Mouse (Mus musculus) megakaryocyte progenitor cell, adult 5-6 weeks (primary cell): ENCODE results near the gene Arrb1. TPM values are rescaled to one million over a fixed set of nuclear protein-coding genes. Genes with fewer than 3 reads are reported as not detected.

ENCODE experiments used
- ATAC-seq: replicated peaks from 2 replicates; pipeline ENCODE4 v1.8.0; 2016; ENCODE audit warnings: mild to moderate bottlenecking, moderate TSS enrichment, inconsistent platforms; ENCODE audit not compliant: poor library complexity
- total RNA-seq, 2 experiments: library from RNA; stranded (forward) in 1 of 2; stranded (reverse) in 1 of 2; fragments of 157-497, 149-512 nt in 1 of 2; fragments of 200-1000 nt in 1 of 2; gene quantifications; 2 replicates each; pipeline versions ENCODE4 v1.2.3 to v1.2.4; 2015 to 2017

The Arrb1 gene
- total RNA-seq (2015), result 23.5 and 24.1 TPM in 2 replicates
- 48.2 and 49.2 TPM in 2 replicates for total RNA-seq (2017)

GRCm38 (mm10) chr7:99534901-99535735 is at the start of gene Arrb1:
Arrb1 (plus strand) TSS chr7:99535466.
- peak; percentile 72 for ATAC-seq

DNA sequence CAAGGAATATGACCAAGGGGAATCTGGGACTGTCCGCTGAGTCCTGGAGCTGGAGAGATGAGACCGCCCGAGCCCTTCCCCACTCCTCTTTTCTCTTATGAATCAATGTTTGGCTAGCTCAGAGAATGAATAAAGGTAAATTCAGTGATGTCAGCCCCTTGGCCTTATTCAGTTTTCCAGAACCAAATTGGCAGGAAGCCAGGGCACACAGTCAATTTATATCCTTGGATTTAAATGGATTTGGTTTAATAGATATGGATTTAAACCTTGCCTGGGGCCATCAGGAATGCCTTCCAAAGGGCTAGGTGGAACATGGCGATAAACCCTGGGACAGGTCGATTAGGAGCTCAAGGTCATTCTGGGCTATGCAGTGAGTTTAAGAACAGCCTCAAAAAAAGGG is 45.6 kb upstream of the Arrb1 start:
- no peak for ATAC-seq

GRCm38 (mm10) chr7:99499128-99499527 is 36.1 kb upstream of the Arrb1 start:
- ATAC-seq, result no peak

GRCm38 (mm10) chr7:99500201-99500600 is 35.1 kb upstream of the Arrb1 start:
- peak; percentile 99 for ATAC-seq

- no peak for ATAC-seq
Observed at GRCm38 (mm10) chr7:99500655-99501054, 34.6 kb upstream of the Arrb1 start.

GRCm38 (mm10) chr7:99501148-99501547 is 34.1 kb upstream of the Arrb1 start:
- no peak for ATAC-seq

- no peak for ATAC-seq
Observed at GRCm38 (mm10) chr7:99504556-99504955, 30.7 kb upstream of the Arrb1 start.

GRCm38 (mm10) chr7:99508187-99508586 is 27.1 kb upstream of the Arrb1 start:
- ATAC-seq, result peak; percentile 73

GRCm38 (mm10) chr7:99510087-99510501 is 25.2 kb upstream of the Arrb1 start:
- ATAC-seq, result peak; percentile 56

DNA sequence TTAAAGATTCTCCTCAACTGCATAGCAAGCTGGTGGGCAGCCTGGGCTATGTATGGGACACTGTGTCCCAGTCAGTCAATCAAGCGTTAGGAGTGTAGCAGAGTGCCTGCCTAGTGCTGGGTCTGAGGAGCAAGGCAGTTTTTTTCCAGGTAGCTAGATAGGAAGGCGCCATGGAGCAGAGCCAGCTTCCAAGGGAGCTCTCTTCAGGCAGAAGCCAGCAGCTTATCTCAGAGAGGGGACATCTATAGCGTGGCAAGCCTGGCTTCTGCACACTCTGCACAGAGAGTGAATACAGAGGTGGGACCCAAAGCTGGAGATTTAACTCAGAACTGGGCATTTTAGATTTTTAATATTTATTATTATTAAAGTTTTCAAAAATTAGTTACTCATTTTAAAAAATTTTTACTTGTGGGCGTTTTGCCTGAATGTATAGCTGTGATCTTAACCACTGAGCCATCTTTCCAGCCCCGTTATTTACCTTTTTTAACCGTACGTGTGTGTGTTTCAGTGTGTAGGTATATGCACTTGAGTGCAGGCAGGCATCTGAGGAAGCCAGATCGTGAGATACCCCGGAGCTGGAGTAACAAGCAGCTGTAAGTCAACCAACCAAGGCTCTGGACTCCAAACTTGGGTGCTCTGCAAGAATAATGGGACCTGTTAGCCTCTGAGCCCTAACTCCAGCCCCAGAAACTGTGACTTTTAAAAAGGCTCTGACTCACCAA is 19.0 kb upstream of the Arrb1 start:
- ATAC-seq, result peak; percentile 55

DNA sequence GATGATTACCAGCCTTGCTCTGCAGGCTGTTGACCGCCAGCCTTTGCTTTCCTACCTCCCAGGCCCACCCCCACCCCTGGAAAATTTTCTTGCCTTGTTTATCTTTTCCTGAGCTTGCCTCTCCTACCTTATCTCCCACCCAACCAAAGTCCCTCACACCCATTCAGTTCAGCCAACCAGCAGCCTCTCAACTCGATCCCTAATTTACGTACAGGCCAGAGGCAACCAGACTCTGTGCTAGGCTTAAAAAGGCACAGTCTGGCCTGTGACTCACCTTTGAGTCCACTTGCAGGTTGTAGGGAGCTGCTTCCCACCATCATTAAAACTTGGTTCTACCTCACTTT is 18.5 kb upstream of the Arrb1 start:
- peak; percentile 61 for ATAC-seq

- no peak for ATAC-seq
Observed at GRCm38 (mm10) chr7:99518954-99519644, 16.2 kb upstream of the Arrb1 start.

- no peak for ATAC-seq
Observed at GRCm38 (mm10) chr7:99523121-99523520, 12.1 kb upstream of the Arrb1 start.

DNA sequence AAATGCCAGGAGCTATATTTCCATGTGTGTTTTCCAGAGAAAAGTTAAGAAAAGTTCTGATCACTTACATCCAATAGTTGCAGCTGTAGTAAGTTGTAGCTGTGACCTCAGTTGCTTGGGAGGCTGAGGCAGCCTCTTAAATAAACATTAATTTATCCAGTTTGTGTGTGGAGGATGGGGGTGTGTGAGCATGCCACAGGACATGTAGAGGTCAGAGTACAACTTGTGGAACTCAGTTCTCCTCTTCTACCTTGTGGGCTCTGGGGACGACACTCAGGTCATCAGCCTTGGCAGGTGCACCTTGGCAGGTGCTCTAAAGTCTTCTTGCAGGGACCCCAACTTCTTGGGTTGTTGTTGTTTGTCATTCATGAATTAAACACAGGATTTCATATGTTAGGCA is 11.4 kb upstream of the Arrb1 start:
- no peak for ATAC-seq

GRCm38 (mm10) chr7:99528547-99528946 is 6.7 kb upstream of the Arrb1 start:
- no peak for ATAC-seq

- ATAC-seq, result no peak
Observed at GRCm38 (mm10) chr7:99529410-99529809, 5.9 kb upstream of the Arrb1 start.

- no peak for ATAC-seq
Observed at GRCm38 (mm10) chr7:99531408-99531970, 3.8 kb upstream of the Arrb1 start.

GRCm38 (mm10) chr7:99532526-99532925 is 2.7 kb upstream of the Arrb1 start:
- no peak for ATAC-seq

GRCm38 (mm10) chr7:99533600-99533999 is 1.7 kb upstream of the Arrb1 start:
- ATAC-seq, result no peak

GRCm38 (mm10) chr7:99534501-99534900 is 765 bp upstream of the Arrb1 start:
- ATAC-seq, result no peak
